Mouse (Mus musculus): ENCODE results near the gene A430078G23Rik. TPM values are rescaled to one million over a fixed set of nuclear protein-coding genes. Genes with fewer than 3 reads are reported as not detected.

A430078G23Rik gene
- polyA plus RNA-seq, 1 experiment = not detected

GRCm38 (mm10) chr8:3389506-3389905 is 36.3 kb downstream of the A430078G23Rik start:
- TF ChIP-seq MAX (IDR thresholded peaks at IDR 0.05; ENCODE audit: low read depth) (no peak), CEBPB (IDR thresholded peaks at IDR 0.05; ENCODE audit: insufficient read depth, poor library complexity, severe bottlenecking) (no peak), POLR2AphosphoS2 (IDR thresholded peaks at IDR 0.05; ENCODE audit: insufficient read length, low read depth) (no peak), USF1 (IDR thresholded peaks at IDR 0.05; ENCODE audit: low read depth) (no peak), REST (IDR thresholded peaks at IDR 0.05; ENCODE audit: insufficient read depth, insufficient read length) (no peak), POLR2A (IDR thresholded peaks at IDR 0.05; ENCODE audit: insufficient read length, low read depth) (no peak), TCF12 (IDR thresholded peaks at IDR 0.05; ENCODE audit: insufficient read depth, poor library complexity, severe bottlenecking) (no peak), MYOG (IDR thresholded peaks at IDR 0.05; ENCODE audit: control insufficient read depth in 1 of 3, insufficient read depth in 1 of 3, insufficient read length in 2 of 3, low read depth in 2 of 3) (no peak), SRF (IDR thresholded peaks at IDR 0.05; ENCODE audit: control insufficient read depth, insufficient read length, low read depth) (no peak), E2F4 (IDR thresholded peaks at IDR 0.05; ENCODE audit: insufficient read depth) (no peak), MYOD1 (IDR thresholded peaks at IDR 0.05; ENCODE audit: control insufficient read depth in 1 of 3, insufficient read length in 2 of 3, low read depth in 2 of 3) (no peak), TCF3 (IDR thresholded peaks at IDR 0.05; ENCODE audit: insufficient read length, low read depth) (no peak)
- Histone ChIP-seq H3K36me3 (ENCODE audit: control insufficient read depth, insufficient read depth) (no peaks in the 10 kb centered on the region), H3K4me2 (ENCODE audit: low read depth) (no peak overlapping the region), H3K4me3 (no peak overlapping the region), H3K27me3 (ENCODE audit: control insufficient read depth, insufficient read depth, insufficient read length) (no peaks in the 10 kb centered on the region), H3K79me2 (ENCODE audit: control insufficient read depth, insufficient read depth) (peaks cover 17% of the 10 kb centered on the region), H3ac (ENCODE audit: control insufficient read depth, insufficient read length) (no peak overlapping the region)

GRCm38 (mm10) chr8:3392293-3392692 is 39.1 kb downstream of the A430078G23Rik start:
- peaks cover 43% of the 10 kb centered on the region for H3K79me2 ChIP-seq (ENCODE audit: control insufficient read depth, insufficient read depth)
- H3K36me3 ChIP-seq (ENCODE audit: control insufficient read depth, insufficient read depth) = no peaks in the 10 kb centered on the region
- H3K4me2 ChIP-seq (ENCODE audit: low read depth) = peak overlapping the region; percentile 76
- TF ChIP-seq MYOD1 (IDR thresholded peaks at IDR 0.05; ENCODE audit: control insufficient read depth in 1 of 3, insufficient read length in 2 of 3, low read depth in 2 of 3) (no peak), TCF12 (IDR thresholded peaks at IDR 0.05; ENCODE audit: insufficient read depth, poor library complexity, severe bottlenecking) (no peak), SRF (IDR thresholded peaks at IDR 0.05; ENCODE audit: control insufficient read depth, insufficient read length, low read depth) (no peak), REST (IDR thresholded peaks at IDR 0.05; ENCODE audit: insufficient read depth, insufficient read length) (no peak), POLR2AphosphoS2 (IDR thresholded peaks at IDR 0.05; ENCODE audit: insufficient read length, low read depth) (no peak), E2F4 (IDR thresholded peaks at IDR 0.05; ENCODE audit: insufficient read depth) (no peak), TCF3 (IDR thresholded peaks at IDR 0.05; ENCODE audit: insufficient read length, low read depth) (no peak), MYOG (IDR thresholded peaks at IDR 0.05; ENCODE audit: control insufficient read depth in 1 of 3, insufficient read depth in 1 of 3, insufficient read length in 2 of 3, low read depth in 2 of 3) (no peak)
- no peaks in the 10 kb centered on the region for H3K27me3 ChIP-seq (ENCODE audit: control insufficient read depth, insufficient read depth, insufficient read length)
- no peak overlapping the region for H3ac ChIP-seq (ENCODE audit: control insufficient read depth, insufficient read length)
- peak overlapping the region; percentile 90 for H3K4me3 ChIP-seq

- Histone ChIP-seq H3K4me3 (peak within 1 kb of the TSS; percentile 90), H3K4me2 (ENCODE audit: low read depth) (peak within 1 kb of the TSS; percentile 92), H3K27me3 (ENCODE audit: control insufficient read depth, insufficient read depth, insufficient read length) (no peaks in the 10 kb centered on the region), H3ac (ENCODE audit: control insufficient read depth, insufficient read length) (peak within 1 kb of the TSS; percentile 53), H3K79me2 (ENCODE audit: control insufficient read depth, insufficient read depth) (peaks cover 48% of the 10 kb centered on the region), H3K36me3 (ENCODE audit: control insufficient read depth, insufficient read depth) (no peaks in the 10 kb centered on the region)
- TF ChIP-seq POLR2AphosphoS2 (IDR thresholded peaks at IDR 0.05; ENCODE audit: insufficient read length, low read depth) (peak; percentile 88), CEBPB (IDR thresholded peaks at IDR 0.05; ENCODE audit: insufficient read depth, poor library complexity, severe bottlenecking) (no peak), POLR2A (IDR thresholded peaks at IDR 0.05; ENCODE audit: insufficient read length, low read depth) (peak; percentile 86), TCF3 (IDR thresholded peaks at IDR 0.05; ENCODE audit: insufficient read length, low read depth) (no peak), USF1 (IDR thresholded peaks at IDR 0.05; ENCODE audit: low read depth) (no peak)
Measured at GRCm38 (mm10) chr8:3392771-3393710, 39.8 kb downstream of the A430078G23Rik start, which contains the start of gene Arhgef18. Gene Arhgef18 (plus strand): TSS chr8:3393006.

- Histone ChIP-seq H3K79me2 (ENCODE audit: control insufficient read depth, insufficient read depth) (peaks cover 56% of the 10 kb centered on the region), H3K4me2 (ENCODE audit: low read depth) (peak overlapping the region; percentile 22), H3K4me3 (no peak overlapping the region), H3K36me3 (ENCODE audit: control insufficient read depth, insufficient read depth) (peaks cover 5% of the 10 kb centered on the region), H3ac (ENCODE audit: control insufficient read depth, insufficient read length) (no peak overlapping the region), H3K27me3 (ENCODE audit: control insufficient read depth, insufficient read depth, insufficient read length) (no peaks in the 10 kb centered on the region)
- TF ChIP-seq TCF12 (IDR thresholded peaks at IDR 0.05; ENCODE audit: insufficient read depth, poor library complexity, severe bottlenecking) (no peak), REST (IDR thresholded peaks at IDR 0.05; ENCODE audit: insufficient read depth, insufficient read length) (no peak), MYOG (IDR thresholded peaks at IDR 0.05; ENCODE audit: control insufficient read depth in 1 of 3, insufficient read depth in 1 of 3, insufficient read length in 2 of 3, low read depth in 2 of 3) (no peak), USF1 (IDR thresholded peaks at IDR 0.05; ENCODE audit: low read depth) (no peak), CEBPB (IDR thresholded peaks at IDR 0.05; ENCODE audit: insufficient read depth, poor library complexity, severe bottlenecking) (no peak), MAX (IDR thresholded peaks at IDR 0.05; ENCODE audit: low read depth) (no peak), POLR2A (IDR thresholded peaks at IDR 0.05; ENCODE audit: insufficient read length, low read depth) (no peak), TCF3 (IDR thresholded peaks at IDR 0.05; ENCODE audit: insufficient read length, low read depth) (no peak), POLR2AphosphoS2 (IDR thresholded peaks at IDR 0.05; ENCODE audit: insufficient read length, low read depth) (no peak), MYOD1 (IDR thresholded peaks at IDR 0.05; ENCODE audit: control insufficient read depth in 1 of 3, insufficient read length in 2 of 3, low read depth in 2 of 3) (no peak), E2F4 (IDR thresholded peaks at IDR 0.05; ENCODE audit: insufficient read depth) (no peak), SRF (IDR thresholded peaks at IDR 0.05; ENCODE audit: control insufficient read depth, insufficient read length, low read depth) (no peak)
Measured at GRCm38 (mm10) chr8:3394600-3394999, 41.4 kb downstream of the A430078G23Rik start.

Data from myocyte (in vitro differentiated cells).